Mouse (Mus musculus): ENCODE results near the gene Vgf. TPM values are rescaled to one million over a fixed set of nuclear protein-coding genes. Genes with fewer than 3 reads are reported as not detected.
A peak's percentile ranks its signal among the peaks of the same experiment; 100 is the strongest.

Vgf gene
- polyA plus RNA-seq, 1 experiment from 2014 or later, result 0.21 TPM

GRCm38 (mm10) chr5:137072079-137072960 lies 46.1 kb downstream of the Vgf start, which contains the start of gene Serpine1:
Serpine1 (minus strand) TSS chr5:137072268.
- peak; percentile 70 for ATAC-seq (ENCODE audit: low read depth)
- no peak within 1 kb of the TSS for H3K4me3 ChIP-seq (ENCODE audit: low read depth, low read length)
- 21% methylated on average over 23 of the region's 23 CpGs for WGBS (ENCODE audit: insufficient replicate concordance)
- H3K4me2 ChIP-seq (ENCODE audit: low read depth, low read length), result peak within 1 kb of the TSS; percentile 38
- H3K9me3 ChIP-seq (replicated peaks; ENCODE audit: control insufficient read depth, low read length), result no peaks in the 10 kb centered on the region
- no peaks in the 10 kb centered on the region for H3K36me3 ChIP-seq (ENCODE audit: control insufficient read depth, insufficient read depth)
- no peaks in the 10 kb centered on the region; the same call in 1 of the 2 replicates for H3K27me3 ChIP-seq (ENCODE audit: control insufficient read depth, insufficient read depth, low read depth, low read length)
- peaks cover 20% of the 10 kb centered on the region for H3K4me1 ChIP-seq (ENCODE audit: control insufficient read depth, low read depth, low read length)
- no peak within 1 kb of the TSS for H3K27ac ChIP-seq (ENCODE audit: low read length)
- H3K9ac ChIP-seq (ENCODE audit: low read depth, low read length), result no peak within 1 kb of the TSS

- H3K27me3 ChIP-seq (ENCODE audit: control insufficient read depth, insufficient read depth, low read depth, low read length), result no peaks in the 10 kb centered on the region; the same call in 1 of the 2 replicates
- no peak overlapping the region for H3K9ac ChIP-seq (ENCODE audit: low read depth, low read length)
- no peak overlapping the region for H3K4me3 ChIP-seq (ENCODE audit: low read depth, low read length)
- no peak for ATAC-seq (ENCODE audit: low read depth)
- no peaks in the 10 kb centered on the region for H3K36me3 ChIP-seq (ENCODE audit: control insufficient read depth, insufficient read depth)
- WGBS (ENCODE audit: insufficient replicate concordance), result 77% methylated on average over 8 of the region's 8 CpGs
- peaks cover 20% of the 10 kb centered on the region for H3K4me1 ChIP-seq (ENCODE audit: control insufficient read depth, low read depth, low read length)
- H3K4me2 ChIP-seq (ENCODE audit: low read depth, low read length), result no peak overlapping the region
- H3K9me3 ChIP-seq (replicated peaks; ENCODE audit: control insufficient read depth, low read length), result no peaks in the 10 kb centered on the region
- no peak overlapping the region for H3K27ac ChIP-seq (ENCODE audit: low read length)
Measured at GRCm38 (mm10) chr5:137073141-137073540, 46.9 kb downstream of the Vgf start.

- Histone ChIP-seq H3K9ac (ENCODE audit: low read depth, low read length) (no peak overlapping the region), H3K4me1 (ENCODE audit: control insufficient read depth, low read depth, low read length) (peaks cover 20% of the 10 kb centered on the region), H3K36me3 (ENCODE audit: control insufficient read depth, insufficient read depth) (no peaks in the 10 kb centered on the region), H3K4me2 (ENCODE audit: low read depth, low read length) (no peak overlapping the region), H3K4me3 (ENCODE audit: low read depth, low read length) (no peak overlapping the region), H3K9me3 (replicated peaks; ENCODE audit: control insufficient read depth, low read length) (no peaks in the 10 kb centered on the region), H3K27ac (ENCODE audit: low read length) (no peak overlapping the region), H3K27me3 (ENCODE audit: control insufficient read depth, insufficient read depth, low read depth, low read length) (no peaks in the 10 kb centered on the region; the same call in 1 of the 2 replicates)
- no peak for ATAC-seq (ENCODE audit: low read depth)
- 53% methylated on average over 6 of the region's 6 CpGs for WGBS (ENCODE audit: insufficient replicate concordance)
Measured at GRCm38 (mm10) chr5:137074191-137074651, 48.0 kb downstream of the Vgf start.

DNA sequence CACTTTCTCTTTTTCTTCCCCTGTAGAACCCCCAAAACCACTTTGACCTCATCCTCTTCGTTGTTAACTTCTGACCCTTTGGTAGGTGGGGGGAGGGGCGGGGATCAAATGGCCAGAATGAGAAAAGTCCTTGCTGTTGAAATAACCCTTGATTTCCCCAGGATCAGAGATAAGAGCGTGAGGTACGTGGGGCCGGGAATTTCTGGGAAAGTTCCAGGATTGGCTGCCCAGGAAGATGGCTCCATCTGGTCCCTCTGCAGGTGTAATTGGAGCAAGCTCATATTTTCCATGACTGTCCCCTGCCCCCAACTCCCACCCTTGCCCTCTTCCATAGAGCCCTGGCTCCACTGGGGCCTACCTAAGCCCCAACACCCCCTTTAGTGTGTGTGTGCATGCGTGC lies 49.5 kb downstream of the Vgf start:
- H3K9ac ChIP-seq (ENCODE audit: low read depth, low read length), result no peak overlapping the region
- H3K9me3 ChIP-seq (replicated peaks; ENCODE audit: control insufficient read depth, low read length), result no peaks in the 10 kb centered on the region
- H3K4me2 ChIP-seq (ENCODE audit: low read depth, low read length), result no peak overlapping the region
- H3K27ac ChIP-seq (ENCODE audit: low read length), result no peak overlapping the region
- no peaks in the 10 kb centered on the region; the same call in 1 of the 2 replicates for H3K27me3 ChIP-seq (ENCODE audit: control insufficient read depth, insufficient read depth, low read depth, low read length)
- H3K4me3 ChIP-seq (ENCODE audit: low read depth, low read length), result no peak overlapping the region
- no peaks in the 10 kb centered on the region for H3K36me3 ChIP-seq (ENCODE audit: control insufficient read depth, insufficient read depth)
- H3K4me1 ChIP-seq (ENCODE audit: control insufficient read depth, low read depth, low read length), result peaks cover 20% of the 10 kb centered on the region
- 48% methylated on average over 6 of the region's 6 CpGs for WGBS (ENCODE audit: insufficient replicate concordance)
- 0 out of 2 replicates have a peak, but pooled peaks have one; percentile 6 for ATAC-seq (ENCODE audit: low read depth)

- Histone ChIP-seq H3K4me1 (ENCODE audit: control insufficient read depth, low read depth, low read length) (peaks cover 20% of the 10 kb centered on the region), H3K27me3 (ENCODE audit: control insufficient read depth, insufficient read depth, low read depth, low read length) (no peaks in the 10 kb centered on the region; the same call in 1 of the 2 replicates), H3K9ac (ENCODE audit: low read depth, low read length) (no peak overlapping the region), H3K4me2 (ENCODE audit: low read depth, low read length) (no peak overlapping the region), H3K27ac (ENCODE audit: low read length) (no peak overlapping the region), H3K36me3 (ENCODE audit: control insufficient read depth, insufficient read depth) (no peaks in the 10 kb centered on the region), H3K4me3 (ENCODE audit: low read depth, low read length) (no peak overlapping the region), H3K9me3 (replicated peaks; ENCODE audit: control insufficient read depth, low read length) (no peaks in the 10 kb centered on the region)
- ATAC-seq (ENCODE audit: low read depth), result no peak
- 26% methylated on average over 12 of the region's 12 CpGs for WGBS (ENCODE audit: insufficient replicate concordance)
Measured at GRCm38 (mm10) chr5:137076191-137076930, 50.2 kb downstream of the Vgf start.

DNA sequence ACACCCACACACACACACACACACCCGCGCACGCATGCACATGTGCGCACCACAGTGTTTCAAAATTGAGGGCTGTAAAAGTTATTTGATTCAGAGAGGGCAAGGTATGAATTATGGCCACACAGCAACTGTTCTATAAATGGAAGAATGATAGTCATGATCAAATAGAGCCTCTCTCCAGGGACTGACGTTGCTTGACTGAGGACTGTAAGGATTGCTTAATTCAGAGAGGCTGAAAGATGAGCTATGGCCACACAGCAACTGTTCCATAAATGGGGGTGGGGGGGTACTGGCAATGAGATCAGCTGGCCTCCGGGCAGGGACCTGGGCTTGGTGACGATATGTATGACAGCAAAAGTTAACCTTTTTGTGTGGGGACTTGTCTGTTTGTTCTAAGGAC lies 51.0 kb downstream of the Vgf start:
- peaks cover 15% of the 10 kb centered on the region for H3K4me1 ChIP-seq (ENCODE audit: control insufficient read depth, low read depth, low read length)
- no peak overlapping the region for H3K4me3 ChIP-seq (ENCODE audit: low read depth, low read length)
- H3K27me3 ChIP-seq (ENCODE audit: control insufficient read depth, insufficient read depth, low read depth, low read length), result no peaks in the 10 kb centered on the region
- H3K27ac ChIP-seq (ENCODE audit: low read length), result no peak overlapping the region
- H3K9me3 ChIP-seq (replicated peaks; ENCODE audit: control insufficient read depth, low read length), result no peaks in the 10 kb centered on the region
- no peak for ATAC-seq (ENCODE audit: low read depth)
- H3K36me3 ChIP-seq (ENCODE audit: control insufficient read depth, insufficient read depth), result no peaks in the 10 kb centered on the region
- no peak overlapping the region for H3K4me2 ChIP-seq (ENCODE audit: low read depth, low read length)
- 77% methylated on average over 7 of the region's 7 CpGs for WGBS (ENCODE audit: insufficient replicate concordance)
- H3K9ac ChIP-seq (ENCODE audit: low read depth, low read length), result no peak overlapping the region

DNA sequence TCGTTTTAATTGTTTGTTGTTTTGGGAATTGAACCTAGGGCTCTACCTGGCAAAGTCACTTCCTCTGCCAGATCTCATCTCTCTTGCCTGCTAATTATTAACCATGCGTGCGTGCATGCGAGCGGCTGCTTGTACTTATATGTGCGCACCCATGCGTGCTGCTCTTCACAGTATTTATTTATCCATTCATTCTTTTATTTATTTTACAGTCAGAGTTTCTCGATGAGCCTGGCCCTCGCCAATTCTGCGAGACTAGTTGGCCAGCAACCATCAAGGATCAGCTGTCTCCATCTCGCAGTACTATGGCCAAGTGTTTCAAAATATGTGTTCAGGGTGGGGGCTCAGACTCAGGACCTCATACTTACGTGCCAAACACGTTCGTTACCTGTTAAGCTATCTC lies 51.8 kb downstream of the Vgf start:
- WGBS (ENCODE audit: insufficient replicate concordance), result 63% methylated on average over 14 of the region's 14 CpGs
- H3K27me3 ChIP-seq (ENCODE audit: control insufficient read depth, insufficient read depth, low read depth, low read length), result no peaks in the 10 kb centered on the region
- ATAC-seq (ENCODE audit: low read depth), result peak; percentile 14; the same call in 1 of the 2 replicates
- H3K9ac ChIP-seq (ENCODE audit: low read depth, low read length), result no peak overlapping the region
- H3K4me3 ChIP-seq (ENCODE audit: low read depth, low read length), result no peak overlapping the region
- H3K9me3 ChIP-seq (replicated peaks; ENCODE audit: control insufficient read depth, low read length), result no peaks in the 10 kb centered on the region
- peaks cover 13% of the 10 kb centered on the region for H3K4me1 ChIP-seq (ENCODE audit: control insufficient read depth, low read depth, low read length)
- H3K36me3 ChIP-seq (ENCODE audit: control insufficient read depth, insufficient read depth), result no peaks in the 10 kb centered on the region
- H3K4me2 ChIP-seq (ENCODE audit: low read depth, low read length), result no peak overlapping the region
- H3K27ac ChIP-seq (ENCODE audit: low read length), result no peak overlapping the region

DNA sequence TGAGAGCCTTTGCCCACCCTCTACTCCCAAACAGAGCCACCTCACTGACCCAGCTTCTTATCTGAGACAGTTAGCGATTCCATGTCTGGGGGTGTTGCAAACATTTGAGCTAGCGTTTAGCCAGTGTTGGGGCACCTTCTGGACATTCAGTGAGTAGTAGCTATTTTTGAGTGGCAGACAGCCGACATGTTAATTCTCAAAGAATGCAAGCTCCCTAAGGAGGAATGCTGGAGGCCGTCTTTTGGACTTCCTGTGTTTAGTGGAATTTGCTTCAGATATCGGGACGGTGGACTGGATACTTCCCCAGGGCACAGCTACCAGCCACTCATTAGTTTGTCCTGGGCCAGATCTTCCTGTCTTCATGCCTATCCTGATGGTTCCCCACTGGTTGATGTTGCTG lies 52.4 kb downstream of the Vgf start:
- Histone ChIP-seq H3K4me3 (ENCODE audit: low read depth, low read length) (no peak overlapping the region), H3K4me2 (ENCODE audit: low read depth, low read length) (no peak overlapping the region), H3K27ac (ENCODE audit: low read length) (no peak overlapping the region), H3K27me3 (ENCODE audit: control insufficient read depth, insufficient read depth, low read depth, low read length) (no peaks in the 10 kb centered on the region), H3K4me1 (ENCODE audit: control insufficient read depth, low read depth, low read length) (peaks cover 13% of the 10 kb centered on the region), H3K9me3 (replicated peaks; ENCODE audit: control insufficient read depth, low read length) (no peaks in the 10 kb centered on the region), H3K9ac (ENCODE audit: low read depth, low read length) (no peak overlapping the region), H3K36me3 (ENCODE audit: control insufficient read depth, insufficient read depth) (no peaks in the 10 kb centered on the region)
- no peak for ATAC-seq (ENCODE audit: low read depth)
- 53% methylated on average over 6 of the region's 6 CpGs for WGBS (ENCODE audit: insufficient replicate concordance)
